Mouse (Mus musculus) hindbrain, embryonic 13.5 days (tissue): Measurements from ENCODE around the gene Bach2. TPM values are rescaled to one million over a fixed set of nuclear protein-coding genes. Genes with fewer than 3 reads are reported as not detected.
A peak's percentile ranks its signal among the peaks of the same experiment; 100 is the strongest.

Experiments
- ATAC-seq: fragments of 200-750 bp; cut with Nextera tagmentation; 2 replicates; pipeline ENCODE4 v1.8.0; 2017; ENCODE audit warnings: moderate TSS enrichment; ENCODE audit not compliant: low FRiP score
- H3K27ac ChIP-seq: fragments of 300-500 bp; sonication (generic); 2 replicates; pipeline ENCODE4 v1.5.1; 2015; ENCODE audit warnings: inconsistent platforms, mild to moderate bottlenecking, moderate library complexity
- H3K27me3 ChIP-seq: fragments of 300-500 bp; sonication (generic); 2 replicates; pipeline ENCODE4 v1.6.1; 2015; ENCODE audit warnings: mild to moderate bottlenecking, inconsistent platforms
- H3K36me3 ChIP-seq: fragments of 300-500 bp; sonication (generic); 2 replicates; pipeline ENCODE4 v1.6.1; 2015; ENCODE audit warnings: mild to moderate bottlenecking, inconsistent platforms
- H3K4me1 ChIP-seq: fragments of 300-500 bp; sonication (generic); replicated peaks from 2 replicates; pipeline ENCODE4 v1.6.1; 2015; ENCODE audit warnings: inconsistent platforms
- H3K4me2 ChIP-seq: fragments of 300-500 bp; sonication (generic); 2 replicates; pipeline ENCODE4 v1.6.1; 2015; ENCODE audit warnings: inconsistent platforms, mild to moderate bottlenecking, moderate library complexity
- H3K4me3 ChIP-seq: fragments of 300-500 bp; sonication (generic); 2 replicates; pipeline ENCODE4 v1.5.1; 2015; ENCODE audit warnings: mild to moderate bottlenecking, inconsistent platforms
- H3K9ac ChIP-seq: fragments of 300-500 bp; sonication (generic); 2 replicates; pipeline ENCODE4 v1.6.1; 2015; ENCODE audit warnings: mild to moderate bottlenecking, inconsistent platforms
- H3K9me3 ChIP-seq: fragments of 300-500 bp; sonication (generic); 2 replicates; pipeline ENCODE4 v1.6.1; 2016; ENCODE audit warnings: inconsistent platforms
- WGBS: fragments of 180-500 bp; shearing (Covaris S2); methylation state at CpG from one replicate; pipeline ENCODE4 v1.1.7; 2015; 5-methylcytosine and 5-hydroxymethylcytosine counted together
- polyA plus RNA-seq: library from polyadenylated mRNA; unstranded; fragments of >200 nt; fragmentation: Nextera tagmentation; extraction: Ambion mirVana; gene quantifications from 2 replicates; pipeline ENCODE4 v1.2.1, GENCODE M21; 2015

Gene Bach2
- polyA plus RNA-seq, 1 experiment from 2014 or later: 28.5 TPM

DNA sequence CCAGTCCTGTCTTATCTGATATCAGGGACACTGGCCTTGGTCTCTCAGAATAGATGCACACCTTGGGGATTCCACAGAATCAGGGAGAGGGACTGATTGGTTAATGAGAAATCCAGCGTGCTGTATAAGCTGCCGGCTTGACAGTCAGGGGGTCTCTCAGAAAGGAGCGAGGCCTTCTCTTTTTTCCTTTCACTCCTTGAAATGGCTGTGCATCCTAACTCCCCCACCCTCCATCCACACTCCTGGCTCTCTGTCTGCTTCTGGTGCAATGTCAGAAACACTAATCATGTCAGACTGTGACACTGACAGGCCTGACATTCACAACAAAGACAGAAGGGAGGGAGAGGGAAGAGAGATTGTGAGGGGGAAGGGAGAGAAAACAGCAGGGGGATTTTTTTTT, 88.3 kb downstream of the Bach2 start:
- no peaks in the 10 kb centered on the region for H3K36me3 ChIP-seq
- 0 out of 2 replicates have a peak overlapping the region, but pooled peaks have one; percentile 3 for H3K4me3 ChIP-seq
- H3K4me2 ChIP-seq: peak overlapping the region; percentile 31
- no peaks in the 10 kb centered on the region for H3K9me3 ChIP-seq
- H3K27me3 ChIP-seq: no peaks in the 10 kb centered on the region
- H3K4me1 ChIP-seq: peaks cover 59% of the 10 kb centered on the region
- 10% methylated on average over 3 of the region's 3 CpGs for WGBS
- peak overlapping the region; percentile 90 for H3K27ac ChIP-seq
- H3K9ac ChIP-seq: peak overlapping the region; percentile 58
- ATAC-seq: peak; percentile 55

DNA sequence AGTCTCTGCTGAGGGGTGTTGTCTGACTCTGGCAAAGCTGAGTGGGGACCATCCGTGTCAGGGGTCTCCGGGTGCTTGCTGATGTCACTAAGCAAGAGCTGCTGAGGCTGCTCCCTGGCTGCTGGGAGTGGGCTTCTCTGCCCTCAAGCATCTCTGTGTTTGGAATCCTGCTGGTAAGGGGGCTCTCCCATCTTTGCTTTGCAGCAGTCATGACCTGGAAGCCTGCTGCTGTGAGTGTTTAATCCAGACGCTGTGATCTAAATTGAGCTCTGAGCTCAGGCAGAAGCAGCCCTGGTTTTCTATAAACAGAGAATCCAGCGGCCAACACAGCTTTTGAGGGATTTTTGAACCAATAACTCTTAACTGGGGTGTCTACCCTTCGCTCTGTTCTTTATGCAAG, 89.0 kb downstream of the Bach2 start:
- peak overlapping the region; percentile 56 for H3K9ac ChIP-seq
- 30% methylated on average over 5 of the region's 5 CpGs for WGBS
- H3K27me3 ChIP-seq: no peaks in the 10 kb centered on the region
- H3K4me2 ChIP-seq: no peak overlapping the region
- no peak overlapping the region for H3K4me3 ChIP-seq
- peaks cover 3% of the 10 kb centered on the region; the same call in 1 of the 2 replicates for H3K36me3 ChIP-seq
- no peak for ATAC-seq
- no peaks in the 10 kb centered on the region for H3K9me3 ChIP-seq
- peaks cover 59% of the 10 kb centered on the region for H3K4me1 ChIP-seq
- peak overlapping the region; percentile 90 for H3K27ac ChIP-seq

DNA sequence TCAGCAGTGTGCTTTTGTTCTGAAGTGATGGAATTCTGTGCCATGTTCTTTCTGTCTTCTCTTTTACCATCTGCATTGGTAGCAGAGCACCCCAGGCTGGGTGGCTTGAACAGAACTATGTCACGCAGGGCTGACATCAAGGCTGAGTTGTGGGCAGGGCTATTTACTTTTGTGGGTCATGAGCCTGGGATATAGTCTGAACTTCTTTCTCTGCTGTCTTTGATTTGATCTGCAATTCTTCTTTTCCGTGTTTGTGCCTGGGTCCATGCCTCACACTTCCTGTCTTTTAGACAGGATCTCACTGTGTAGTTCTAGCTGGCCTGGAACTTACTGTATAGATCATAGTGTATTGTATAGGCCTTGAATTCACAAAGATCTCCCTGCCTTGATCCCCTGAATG, 90.0 kb downstream of the Bach2 start:
- H3K4me2 ChIP-seq: no peak overlapping the region
- no peak for ATAC-seq
- no peak overlapping the region for H3K4me3 ChIP-seq
- peak overlapping the region; percentile 90 for H3K27ac ChIP-seq
- peaks cover 59% of the 10 kb centered on the region for H3K4me1 ChIP-seq
- H3K36me3 ChIP-seq: peaks cover 3% of the 10 kb centered on the region; the same call in 1 of the 2 replicates
- no peaks in the 10 kb centered on the region for H3K9me3 ChIP-seq
- WGBS: 72% methylated on average over 2 of the region's 2 CpGs
- no peak overlapping the region for H3K9ac ChIP-seq
- H3K27me3 ChIP-seq: no peaks in the 10 kb centered on the region

DNA sequence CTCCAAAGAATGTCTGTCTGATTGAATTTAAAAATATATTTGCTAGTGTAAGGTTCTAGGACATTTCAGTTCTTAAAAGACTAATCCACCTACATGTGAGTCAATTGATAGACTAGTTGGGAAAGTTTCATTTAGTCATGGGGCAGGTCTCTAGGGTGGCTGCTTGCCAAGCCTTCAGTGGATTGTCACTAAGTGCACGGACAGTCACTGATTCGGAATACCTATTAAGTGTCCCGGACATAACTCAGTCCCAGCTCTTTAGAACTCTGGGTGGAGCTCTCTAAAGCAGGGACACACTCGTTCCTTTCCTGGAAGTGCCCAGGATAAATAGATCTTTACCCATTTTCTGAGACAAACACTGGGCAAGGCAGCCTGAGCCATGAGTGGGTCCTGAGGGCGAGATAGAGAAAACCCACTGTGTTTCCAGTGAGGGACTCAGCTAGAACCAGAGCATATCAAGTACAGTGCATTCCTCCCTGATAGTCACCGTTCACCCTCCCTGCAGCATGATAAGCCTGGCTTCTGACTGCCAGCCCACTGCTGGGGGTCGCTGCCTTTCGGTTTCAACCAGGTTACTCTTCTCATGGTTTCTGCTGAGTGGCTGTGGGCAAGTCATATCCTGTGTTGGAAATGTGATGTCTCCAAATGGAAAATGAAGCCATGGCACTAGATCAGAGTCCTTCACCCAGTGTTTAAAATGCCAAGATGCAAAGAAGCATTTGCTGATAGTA, 92.1 kb downstream of the Bach2 start:
- ATAC-seq: no peak
- no peak overlapping the region for H3K9ac ChIP-seq
- H3K9me3 ChIP-seq: no peaks in the 10 kb centered on the region
- WGBS: 84% methylated on average over 8 of the region's 8 CpGs
- H3K36me3 ChIP-seq: peaks cover 3% of the 10 kb centered on the region; the same call in 1 of the 2 replicates
- peaks cover 40% of the 10 kb centered on the region for H3K4me1 ChIP-seq
- H3K4me3 ChIP-seq: no peak overlapping the region
- H3K4me2 ChIP-seq: no peak overlapping the region
- no peak overlapping the region for H3K27ac ChIP-seq
- no peaks in the 10 kb centered on the region for H3K27me3 ChIP-seq

DNA sequence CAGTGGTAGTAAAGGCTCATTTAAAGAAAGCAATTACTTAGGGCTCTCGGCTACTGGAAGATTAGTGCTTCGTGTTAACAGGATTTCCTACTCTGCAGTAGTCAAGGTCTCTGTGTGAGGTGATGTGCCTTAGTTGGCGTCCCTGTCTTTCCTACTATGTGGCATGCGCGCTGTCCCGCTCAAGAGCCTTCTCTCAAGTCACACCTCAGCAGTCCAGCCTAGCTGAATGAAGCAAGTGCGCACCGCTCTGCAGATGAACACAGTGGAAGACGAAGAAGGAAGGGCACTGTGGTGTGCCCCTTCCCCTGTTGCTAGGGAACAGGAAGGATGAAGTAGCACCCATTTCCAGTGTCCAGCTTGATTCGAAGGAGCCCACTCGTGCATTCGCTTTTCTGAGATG, 93.4 kb downstream of the Bach2 start:
- Histone ChIP-seq H3K4me1 (peaks cover 34% of the 10 kb centered on the region), H3K9ac (no peak overlapping the region), H3K9me3 (no peaks in the 10 kb centered on the region), H3K4me3 (no peak overlapping the region), H3K36me3 (peaks cover 3% of the 10 kb centered on the region; the same call in 1 of the 2 replicates), H3K27me3 (no peaks in the 10 kb centered on the region), H3K27ac (no peak overlapping the region), H3K4me2 (no peak overlapping the region)
- no peak for ATAC-seq
- WGBS: 92% methylated on average over 12 of the region's 12 CpGs

DNA sequence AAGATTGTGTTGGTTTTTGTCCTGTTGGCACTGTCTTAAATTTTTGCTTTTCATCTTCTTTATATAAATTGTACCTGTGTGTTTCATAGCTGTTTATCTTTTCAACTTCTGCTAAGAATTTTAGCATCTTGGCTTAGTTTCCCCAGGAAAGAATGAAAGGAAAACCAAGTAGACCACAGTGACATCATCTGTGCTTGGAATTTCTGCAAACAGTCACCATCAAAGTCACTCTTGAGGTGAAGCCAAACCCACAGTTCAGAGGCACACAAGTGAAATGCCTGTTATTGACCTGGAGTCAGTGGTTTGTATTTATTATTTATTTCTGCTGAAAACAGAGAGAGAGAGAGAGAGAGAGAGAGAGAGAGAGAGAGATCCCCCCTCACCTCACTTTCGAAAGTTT, 95.5 kb downstream of the Bach2 start:
- ATAC-seq: no peak
- no peak overlapping the region for H3K9ac ChIP-seq
- H3K4me2 ChIP-seq: no peak overlapping the region
- H3K27me3 ChIP-seq: no peaks in the 10 kb centered on the region
- 100% methylated on average over 1 of the region's 1 CpGs for WGBS
- H3K4me3 ChIP-seq: no peak overlapping the region
- H3K4me1 ChIP-seq: peaks cover 24% of the 10 kb centered on the region
- no peaks in the 10 kb centered on the region for H3K9me3 ChIP-seq
- H3K27ac ChIP-seq: no peak overlapping the region
- peaks cover 3% of the 10 kb centered on the region; the same call in 1 of the 2 replicates for H3K36me3 ChIP-seq

DNA sequence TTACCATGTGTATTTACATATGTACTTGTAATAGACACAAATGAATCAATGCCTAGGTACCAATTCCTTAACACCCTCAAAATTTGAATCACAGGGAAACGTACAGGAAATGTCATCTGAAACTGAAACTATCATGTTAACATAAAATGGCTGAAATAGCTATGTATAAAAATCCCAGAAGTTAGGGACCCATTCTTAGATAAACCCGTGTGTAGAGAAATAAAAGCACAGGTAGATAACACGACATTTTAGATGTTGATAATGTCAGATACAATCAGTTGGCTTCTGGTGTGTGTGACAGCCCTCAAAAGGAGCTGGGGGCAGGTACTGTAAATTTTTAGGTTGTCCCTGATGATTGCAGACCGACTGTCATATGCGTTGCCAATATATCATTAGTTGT, 96.2 kb downstream of the Bach2 start:
- WGBS: 91% methylated on average over 5 of the region's 5 CpGs

DNA sequence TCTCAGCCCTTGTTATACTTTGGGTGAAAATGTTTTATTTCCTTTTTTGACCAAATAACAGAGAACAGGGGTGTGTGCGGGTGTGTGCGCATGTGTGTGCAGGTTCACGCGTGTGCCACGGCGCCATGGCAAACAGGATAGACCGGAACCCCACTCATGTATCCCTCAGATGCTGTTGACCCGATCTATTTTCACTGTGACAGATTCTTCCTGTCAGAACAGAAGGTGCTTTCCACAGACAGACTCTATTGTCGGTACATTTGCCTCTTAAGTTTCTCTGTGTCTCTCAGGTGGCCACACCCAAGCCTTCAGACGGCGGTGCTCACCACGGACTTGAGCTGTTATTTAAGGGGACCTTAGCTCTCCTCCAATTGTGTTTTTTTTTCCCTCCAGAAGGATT, 97.1 kb downstream of the Bach2 start:
- no peak for ATAC-seq
- WGBS: 90% methylated on average over 12 of the region's 12 CpGs

More for the DNA sequence above, 96.2 kb downstream of the Bach2 start:
- ATAC-seq: no peak
- H3K27me3 ChIP-seq: no peaks in the 10 kb centered on the region
- no peak overlapping the region for H3K4me2 ChIP-seq
- H3K36me3 ChIP-seq: peaks cover 3% of the 10 kb centered on the region; the same call in 1 of the 2 replicates
- peaks cover 22% of the 10 kb centered on the region for H3K4me1 ChIP-seq
- no peak overlapping the region for H3K27ac ChIP-seq
- no peak overlapping the region for H3K4me3 ChIP-seq
- no peaks in the 10 kb centered on the region for H3K9me3 ChIP-seq
- H3K9ac ChIP-seq: no peak overlapping the region

DNA sequence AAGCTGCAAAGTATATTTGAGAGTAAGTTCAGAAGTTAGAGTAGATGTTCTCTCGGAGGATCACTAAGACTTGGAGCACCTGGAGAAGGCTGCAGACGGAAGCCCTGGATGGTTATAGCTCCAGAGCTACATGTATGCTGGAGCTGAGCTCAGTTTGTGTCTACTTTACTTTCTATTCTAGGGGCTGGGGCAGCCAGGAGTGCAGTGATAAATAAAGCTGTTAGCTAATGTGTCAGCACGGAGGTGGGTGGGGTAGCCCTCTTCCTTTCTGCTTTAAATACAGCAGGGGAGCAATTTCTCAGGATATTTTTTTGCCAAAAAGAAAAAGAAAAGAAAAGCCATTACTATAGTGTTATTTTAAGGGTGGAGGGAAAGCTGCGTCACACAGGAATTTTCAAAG, 98.0 kb downstream of the Bach2 start:
- H3K9me3 ChIP-seq: no peaks in the 10 kb centered on the region
- WGBS: 71% methylated on average over 4 of the region's 4 CpGs

More for the DNA sequence above, 97.1 kb downstream of the Bach2 start:
- Histone ChIP-seq H3K27me3 (no peaks in the 10 kb centered on the region), H3K9me3 (no peaks in the 10 kb centered on the region), H3K4me2 (no peak overlapping the region), H3K27ac (no peak overlapping the region; the same call in 1 of the 2 replicates), H3K36me3 (peaks cover 3% of the 10 kb centered on the region; the same call in 1 of the 2 replicates), H3K9ac (no peak overlapping the region), H3K4me1 (peaks cover 23% of the 10 kb centered on the region), H3K4me3 (no peak overlapping the region)

DNA sequence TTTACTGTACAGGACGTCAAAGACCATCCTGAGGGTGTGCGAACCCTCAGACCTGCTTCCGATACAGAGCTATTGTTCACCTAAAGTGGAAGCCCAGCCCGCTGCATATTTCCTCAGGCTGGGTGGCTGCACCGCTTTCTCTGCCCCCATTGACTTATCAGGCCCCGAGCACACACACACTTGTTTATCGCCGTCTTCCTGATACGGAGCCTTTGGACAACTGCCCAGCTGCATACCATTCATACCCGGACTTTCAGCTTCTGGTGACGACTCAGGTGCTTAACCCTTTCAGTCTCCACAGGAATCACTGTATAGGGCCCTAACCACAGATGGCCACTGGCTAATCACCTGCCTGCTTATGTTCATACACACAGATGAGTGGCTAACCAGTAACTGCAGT, 99.0 kb downstream of the Bach2 start:
- Histone ChIP-seq H3K4me1 (peaks cover 22% of the 10 kb centered on the region), H3K27me3 (no peaks in the 10 kb centered on the region), H3K36me3 (no peaks in the 10 kb centered on the region), H3K4me2 (no peak overlapping the region), H3K9me3 (no peaks in the 10 kb centered on the region), H3K27ac (0 out of 2 replicates have a peak overlapping the region, but pooled peaks have one; percentile 30), H3K9ac (0 out of 2 replicates have a peak overlapping the region, but pooled peaks have one; percentile 8), H3K4me3 (no peak overlapping the region)
- ATAC-seq: 0 out of 2 replicates have a peak, but pooled peaks have one; percentile 26
- WGBS: 32% methylated on average over 11 of the region's 11 CpGs

More for the DNA sequence above, 98.0 kb downstream of the Bach2 start:
- Histone ChIP-seq H3K36me3 (peaks cover 3% of the 10 kb centered on the region; the same call in 1 of the 2 replicates), H3K4me3 (no peak overlapping the region), H3K27ac (peak overlapping the region; percentile 55; the same call in 1 of the 2 replicates), H3K27me3 (no peaks in the 10 kb centered on the region), H3K9ac (no peak overlapping the region), H3K4me2 (no peak overlapping the region), H3K4me1 (peaks cover 22% of the 10 kb centered on the region)
- no peak for ATAC-seq

DNA sequence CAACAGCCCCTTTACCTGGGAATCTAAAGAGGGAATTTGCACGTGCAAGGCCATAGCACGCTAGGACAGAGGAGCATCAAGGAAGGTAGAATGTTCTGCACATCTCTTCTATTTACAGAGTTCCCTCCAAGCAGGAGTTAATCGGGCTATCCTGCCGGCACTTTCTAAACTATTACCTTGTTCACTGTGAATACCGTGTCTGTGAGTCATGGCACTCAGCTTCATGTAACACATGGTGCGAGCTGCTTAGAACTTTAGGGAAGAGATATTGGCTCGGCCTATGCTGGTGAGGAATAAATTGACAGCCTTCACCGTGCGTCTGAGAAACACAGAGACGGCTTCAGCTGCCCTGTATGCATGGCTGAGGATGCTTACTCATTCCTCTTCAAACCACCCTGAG, 99.8 kb downstream of the Bach2 start:
- no peaks in the 10 kb centered on the region for H3K36me3 ChIP-seq

DNA sequence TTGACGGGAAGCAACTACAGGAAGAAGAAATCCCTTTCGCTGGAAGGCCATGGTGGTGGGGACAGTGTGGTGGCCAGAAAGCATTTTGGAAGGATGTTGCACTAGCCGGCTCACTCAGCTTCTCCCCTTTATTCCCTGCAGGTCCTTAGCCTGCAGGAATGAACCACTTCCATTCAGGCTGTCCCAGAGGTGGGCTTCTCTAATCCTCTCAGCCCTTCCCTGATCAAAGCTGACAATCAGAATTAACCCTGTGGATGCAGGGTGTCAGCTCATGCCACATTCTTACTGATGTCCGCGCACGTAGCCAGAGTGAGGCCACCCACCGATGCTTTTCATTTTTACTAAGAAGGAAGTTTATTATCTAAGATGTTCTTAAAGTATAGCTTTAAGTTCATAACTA, 102.2 kb downstream of the Bach2 start:
- Histone ChIP-seq H3K27me3 (no peaks in the 10 kb centered on the region), H3K4me1 (peaks cover 38% of the 10 kb centered on the region), H3K27ac (no peak overlapping the region), H3K9me3 (no peaks in the 10 kb centered on the region), H3K4me2 (no peak overlapping the region), H3K36me3 (no peaks in the 10 kb centered on the region), H3K4me3 (no peak overlapping the region), H3K9ac (no peak overlapping the region)
- no peak for ATAC-seq
- WGBS: 70% methylated on average over 7 of the region's 7 CpGs

More for the DNA sequence above, 99.8 kb downstream of the Bach2 start:
- no peak for ATAC-seq
- Histone ChIP-seq H3K9ac (no peak overlapping the region), H3K4me2 (no peak overlapping the region), H3K9me3 (no peaks in the 10 kb centered on the region), H3K4me1 (peaks cover 29% of the 10 kb centered on the region), H3K27ac (no peak overlapping the region), H3K4me3 (no peak overlapping the region), H3K27me3 (no peaks in the 10 kb centered on the region)
- 87% methylated on average over 10 of the region's 10 CpGs for WGBS

DNA sequence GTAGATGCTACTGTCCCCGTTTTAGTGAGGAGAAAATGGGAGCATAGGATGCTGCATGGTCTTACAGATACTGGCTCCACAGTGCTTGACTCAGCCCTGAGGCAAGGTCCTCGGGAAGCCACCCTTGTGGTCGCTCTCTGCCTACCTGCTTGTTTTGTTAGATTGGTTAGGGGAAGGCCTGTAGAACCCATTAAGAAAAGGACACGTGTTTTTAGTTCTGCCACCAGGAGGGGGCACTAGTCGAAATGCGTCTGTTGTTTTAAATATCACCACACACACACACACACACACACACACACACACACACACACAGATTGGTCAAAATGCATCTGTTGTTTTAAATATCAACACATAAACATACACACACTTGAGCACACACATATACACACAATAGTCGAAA, 103.7 kb downstream of the Bach2 start:
- H3K9me3 ChIP-seq: no peaks in the 10 kb centered on the region
- H3K4me3 ChIP-seq: no peak overlapping the region
- no peaks in the 10 kb centered on the region for H3K27me3 ChIP-seq
- H3K27ac ChIP-seq: no peak overlapping the region
- H3K4me1 ChIP-seq: peaks cover 34% of the 10 kb centered on the region
- H3K9ac ChIP-seq: no peak overlapping the region
- H3K36me3 ChIP-seq: no peaks in the 10 kb centered on the region
- no peak for ATAC-seq
- no peak overlapping the region for H3K4me2 ChIP-seq
- 82% methylated on average over 7 of the region's 7 CpGs for WGBS
